20 mouse cellular contexts compared by ENCODE assay signal in the genomic region with DNA sequence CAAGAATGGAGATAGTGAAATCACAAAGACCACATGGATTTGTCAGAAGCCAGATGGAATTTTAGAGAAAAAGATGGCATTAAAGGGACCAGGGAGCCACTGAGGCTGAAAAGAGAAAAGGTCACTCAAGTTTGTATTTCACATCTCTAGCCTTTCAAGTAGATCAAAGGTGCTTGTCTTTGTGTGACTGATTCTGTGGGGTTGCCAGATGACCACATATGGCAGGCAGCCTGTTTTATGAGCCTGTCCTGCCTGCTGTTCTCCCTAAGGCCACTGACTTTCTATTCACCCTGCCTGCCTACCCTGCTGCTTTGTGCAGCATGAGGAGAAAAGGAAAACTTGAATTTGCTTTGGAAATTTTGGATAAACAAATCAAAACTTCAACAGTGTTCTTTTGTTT.
DNase-seq lines count a peak whose midpoint lies in the region; ATAC-seq lines count a peak whose summit lies in the region.
"Had no signal": no experiment of that assay in that cellular context is flagged by ENCODE, and none has a peak within 500 bp of the region (broad histone marks: within the 10 kb centered on the region; RNA-seq: fewer than 3 reads in every experiment).

No protein-coding gene starts in this region.

- no peaks in the 10 kb centered on the region for H3K27me3 ChIP-seq in midbrain, embryonic 16.5 days (ENCODE audit: control insufficient read depth, insufficient read depth, low read depth, low read length)
- no peaks in the 10 kb centered on the region for H3K27me3 ChIP-seq in midbrain, embryonic 13.5 days
- no peaks in the 10 kb centered on the region for H3K27me3 ChIP-seq in embryonic facial prominence, embryonic 10.5 days (replicated peaks; ENCODE audit: low read depth, poor library complexity, severe bottlenecking)
- H3K27me3 ChIP-seq: heart, embryonic 15.5 days had no signal

- H3K27ac ChIP-seq in midbrain, embryonic 16.5 days (ENCODE audit: low read length): no peak overlapping the region
- H3K27ac ChIP-seq in midbrain, embryonic 13.5 days: no peak overlapping the region
- no peak overlapping the region for H3K27ac ChIP-seq in embryonic facial prominence, embryonic 10.5 days (replicated peaks)
- H3K27ac ChIP-seq: heart, adult 2 months; heart, embryonic 15.5 days; kidney, postnatal 0 days; layer of hippocampus, adult 2 months; limb, embryonic 10.5 days had no signal

- intact Hi-C loops in gastrocnemius, postnatal 14 days (cut with DNase I; ENCODE audit: low total_unique reads): no loop called here

- 0 out of 2 replicates have a peak, but pooled peaks have one; percentile 28 for ATAC-seq in midbrain, embryonic 16.5 days
- no peak for ATAC-seq in midbrain, embryonic 13.5 days
- ATAC-seq: CD4-positive, CD25-positive, alpha-beta regulatory T cell, adult 4 months; intestine, embryonic 16.5 days had no signal

- DNase-seq in adrenal gland, adult (ENCODE audit: inconsistent age in 2 of 2, low spot score in 1 of 2): peak; percentile 18 to 44
- no peak for DNase-seq in adrenal gland, adult 18-20 months (ENCODE audit: low spot score in 2 of 2)
- peak; percentile 11 for DNase-seq in gastrocnemius, postnatal 14 days
- DNase-seq in gastrocnemius, adult 8-10 months (ENCODE audit: low spot score in 2 of 2): no peak
- peak; percentile 44 for DNase-seq in mesoderm, embryonic 11.5 days (ENCODE audit: low read depth, low spot score)
- no peak for DNase-seq in embryonic facial prominence, embryonic 10.5 days (ENCODE audit: low spot score)
- DNase-seq: heart, adult 2 months; lung, embryonic 14.5 days; right cerebral cortex, adult 18-20 months had no signal

- H3K4me3 ChIP-seq in midbrain, embryonic 16.5 days (ENCODE audit: low read depth, low read length): no peak overlapping the region
- H3K4me3 ChIP-seq in midbrain, embryonic 13.5 days (replicated peaks): no peak overlapping the region
- no peak overlapping the region for H3K4me3 ChIP-seq in embryonic facial prominence, embryonic 10.5 days
- H3K4me3 ChIP-seq: heart, adult 2 months; heart, embryonic 15.5 days; layer of hippocampus, adult 2 months; limb, embryonic 10.5 days; myocyte had no signal

- no peaks in the 10 kb centered on the region for H3K4me1 ChIP-seq in midbrain, embryonic 16.5 days (ENCODE audit: control insufficient read depth, insufficient read depth, low read length)
- H3K4me1 ChIP-seq in midbrain, embryonic 13.5 days (replicated peaks): no peaks in the 10 kb centered on the region
- no peaks in the 10 kb centered on the region for H3K4me1 ChIP-seq in embryonic facial prominence, embryonic 10.5 days
- H3K4me1 ChIP-seq: heart, embryonic 15.5 days; limb, embryonic 10.5 days had no signal

- no peaks in the 10 kb centered on the region for H3K9me3 ChIP-seq in midbrain, embryonic 16.5 days (replicated peaks; ENCODE audit: control insufficient read depth, low read length, poor library complexity, severe bottlenecking)
- no peaks in the 10 kb centered on the region for H3K9me3 ChIP-seq in midbrain, embryonic 13.5 days
- H3K9me3 ChIP-seq in embryonic facial prominence, embryonic 10.5 days: no peaks in the 10 kb centered on the region
- H3K9me3 ChIP-seq: G1E; heart, embryonic 15.5 days; limb, embryonic 10.5 days had no signal

- H3K36me3 ChIP-seq in midbrain, embryonic 16.5 days (ENCODE audit: control insufficient read depth, insufficient read depth, low read length): no peaks in the 10 kb centered on the region
- H3K36me3 ChIP-seq in midbrain, embryonic 13.5 days: no peaks in the 10 kb centered on the region
- no peaks in the 10 kb centered on the region for H3K36me3 ChIP-seq in embryonic facial prominence, embryonic 10.5 days (replicated peaks)
- H3K36me3 ChIP-seq: G1E; heart, embryonic 15.5 days; limb, embryonic 10.5 days had no signal

- no peak overlapping the region for H3K9ac ChIP-seq in midbrain, embryonic 16.5 days (ENCODE audit: low read depth, low read length)
- no peak overlapping the region for H3K9ac ChIP-seq in midbrain, embryonic 13.5 days (replicated peaks)
- H3K9ac ChIP-seq: heart, embryonic 15.5 days; lung, embryonic 14.5 days had no signal

- no peak overlapping the region for H3K4me2 ChIP-seq in midbrain, embryonic 16.5 days (ENCODE audit: low read length)
- no peak overlapping the region for H3K4me2 ChIP-seq in midbrain, embryonic 13.5 days (replicated peaks)
- H3K4me2 ChIP-seq: heart, embryonic 15.5 days; liver, embryonic 11.5 days; lung, embryonic 14.5 days had no signal

Comparison
In these comparisons a context has a peak if more than half of its experiments do, and no peak if none do; other contexts are left out.
1. DNase-seq: peak in adrenal gland, adult (2 of 2), gastrocnemius, postnatal 14 days (single experiment) and mesoderm, embryonic 11.5 days (single experiment); none in adrenal gland, adult 18-20 months (0 of 2), gastrocnemius, adult 8-10 months (0 of 2) and embryonic facial prominence, embryonic 10.5 days (single experiment).